Mouse (Mus musculus): Measurements from ENCODE around the gene Ugt1a8.

- no peak for TF ChIP-seq POLR2AphosphoS5 (IDR thresholded peaks at IDR 0.05; ENCODE audit: insufficient replicate concordance, low read depth, low read length)
- no peak for TF ChIP-seq CTCF (IDR thresholded peaks at IDR 0.05; ENCODE audit: low read depth, low read length)
- TF ChIP-seq GATA1 (IDR thresholded peaks at IDR 0.05; ENCODE audit: borderline replicate concordance, low read length) = no peak
- TF ChIP-seq TAL1 (conservative IDR thresholded peaks at IDR 0.05; ENCODE audit: low read depth, low read length) = no peak
These were observed 146.6 kb downstream of the Ugt1a8 start for GRCm38 (mm10) chr1:88234248-88234610.

All from G1E (cell line).